Mouse (Mus musculus): ENCODE data around the gene Osbp2.
"Not testable (repeated sequence)": the region's sequence is repeated elsewhere in the genome, so short reads cannot be mapped to it uniquely, and the experiment has no call there.

The Osbp2 gene

DNA sequence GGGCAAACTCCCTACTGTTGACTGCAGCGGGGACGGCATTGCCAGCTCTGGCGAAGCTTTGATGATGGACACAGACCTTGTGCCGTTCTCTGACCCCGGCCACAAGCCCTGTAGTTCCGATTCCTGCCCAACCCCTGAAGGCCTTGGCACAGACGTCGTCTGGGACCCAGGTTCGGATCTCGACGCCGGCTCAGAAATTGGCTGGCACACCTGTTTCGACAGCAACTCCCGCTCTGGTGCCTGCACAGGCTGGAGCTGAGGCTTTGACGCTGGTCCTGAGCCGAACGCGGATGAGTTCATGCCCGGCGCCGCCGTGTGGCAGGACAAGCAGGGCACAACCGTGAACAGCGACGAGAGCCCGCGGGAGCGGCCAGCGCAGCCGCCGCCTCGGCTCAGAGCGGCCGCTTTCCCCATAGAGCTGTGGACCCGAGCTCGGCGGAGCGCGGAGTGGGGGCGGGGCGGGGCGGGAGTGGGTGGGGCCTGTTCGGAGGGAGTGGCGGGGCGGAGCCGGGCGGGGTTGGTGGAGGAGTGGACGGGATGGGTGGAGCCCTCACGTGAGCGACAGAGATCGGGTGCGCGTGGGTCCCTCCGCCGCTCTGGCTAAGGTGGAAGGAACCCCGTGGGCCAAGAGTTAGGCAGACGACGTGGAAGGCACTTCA is at the start of gene Osbp2:
TSS of gene Osbp2 (minus strand) at position 450 of the 659 bp plus-strand sequence.
- DNase-seq = peak; percentile 91

DNA sequence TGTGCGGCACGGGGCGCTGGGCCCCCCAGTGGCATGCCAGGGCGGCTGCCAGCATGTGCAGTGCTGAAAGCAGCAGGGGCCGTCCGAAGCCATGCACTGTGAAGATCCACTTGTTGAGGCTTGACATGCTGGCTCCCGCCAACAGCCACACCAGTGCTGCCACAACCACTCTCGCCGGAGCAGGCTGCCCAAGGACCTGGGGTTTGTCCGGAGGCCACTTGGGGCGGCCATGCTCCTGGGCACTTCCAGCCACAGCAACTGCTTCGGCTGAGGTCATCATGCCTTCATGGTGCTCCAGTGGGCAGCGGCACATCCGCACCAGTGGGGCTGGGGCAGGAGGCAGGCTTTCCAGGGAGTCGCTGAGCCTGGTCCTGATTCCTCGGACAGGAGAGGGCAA is 49.2 kb upstream of the Osbp2 start:
- DNase-seq = peak; percentile 62

GRCm38 (mm10) chr11:3912100-3912874 is 48.6 kb upstream of the Osbp2 start:
- DNase-seq = peak; percentile 62

DNA sequence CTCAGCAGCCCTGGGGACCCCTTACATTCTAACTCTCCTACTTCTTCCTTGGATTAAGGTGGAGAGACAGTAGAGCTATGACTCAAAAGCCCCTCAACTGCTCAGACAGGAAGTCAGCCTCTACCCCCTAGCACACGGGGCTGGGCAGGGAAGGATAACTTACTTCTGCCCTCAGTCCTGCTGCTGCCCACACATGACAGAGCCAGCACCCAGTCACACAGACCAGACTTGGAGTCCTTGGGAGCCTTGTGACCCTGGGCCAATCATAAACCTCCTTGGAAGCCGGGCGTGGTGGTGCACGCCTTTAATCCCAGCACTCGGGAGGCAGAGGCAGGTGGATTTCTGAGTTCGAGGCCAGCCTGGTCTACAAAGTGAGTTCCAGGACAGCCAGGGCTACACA is 47.7 kb upstream of the Osbp2 start:
- not testable (repeated sequence) for DNase-seq

- no peak for DNase-seq
Measured at GRCm38 (mm10) chr11:3910513-3911310, 47.0 kb upstream of the Osbp2 start.

DNA sequence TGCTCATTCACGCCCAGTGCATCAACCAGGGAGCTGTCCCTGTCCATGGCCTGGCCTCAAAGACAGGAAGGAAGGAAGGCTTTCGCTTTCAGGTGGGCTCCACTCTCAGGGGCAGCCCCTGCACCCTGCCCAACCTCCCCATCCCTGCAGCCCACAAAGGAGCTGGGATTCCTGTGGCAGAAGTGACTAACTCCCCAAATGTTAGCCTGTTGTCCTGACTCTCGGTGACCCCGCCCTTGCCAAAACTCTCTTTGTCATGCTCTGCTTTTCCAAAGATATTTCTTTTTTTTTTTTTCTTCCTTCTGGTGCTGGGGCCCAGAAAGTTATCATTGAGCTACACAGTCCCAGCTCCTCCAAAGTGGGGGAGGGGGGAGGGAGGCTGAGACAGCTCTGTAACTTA is 45.5 kb upstream of the Osbp2 start:
- no peak for DNase-seq

DNA sequence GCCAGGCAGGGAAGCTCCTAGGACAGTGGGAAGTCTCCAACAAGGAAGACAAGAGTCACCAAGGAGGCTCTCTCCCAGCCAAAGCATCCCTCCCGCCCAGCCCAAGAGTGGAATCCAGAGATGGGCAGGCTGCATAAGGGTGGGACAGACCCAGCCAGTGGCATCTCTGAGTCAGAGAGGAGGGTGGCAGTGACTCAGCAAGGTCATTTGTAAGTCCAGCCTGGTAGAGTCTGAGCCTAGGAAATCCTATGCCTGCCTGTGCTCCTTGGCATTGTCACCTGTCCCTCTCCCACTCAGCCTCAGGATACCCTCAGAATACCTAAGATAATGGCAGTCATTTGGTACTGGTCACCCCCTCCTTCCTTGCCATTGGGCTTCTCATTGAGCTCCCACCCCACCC is 41.7 kb upstream of the Osbp2 start:
- no peak for DNase-seq

DNA sequence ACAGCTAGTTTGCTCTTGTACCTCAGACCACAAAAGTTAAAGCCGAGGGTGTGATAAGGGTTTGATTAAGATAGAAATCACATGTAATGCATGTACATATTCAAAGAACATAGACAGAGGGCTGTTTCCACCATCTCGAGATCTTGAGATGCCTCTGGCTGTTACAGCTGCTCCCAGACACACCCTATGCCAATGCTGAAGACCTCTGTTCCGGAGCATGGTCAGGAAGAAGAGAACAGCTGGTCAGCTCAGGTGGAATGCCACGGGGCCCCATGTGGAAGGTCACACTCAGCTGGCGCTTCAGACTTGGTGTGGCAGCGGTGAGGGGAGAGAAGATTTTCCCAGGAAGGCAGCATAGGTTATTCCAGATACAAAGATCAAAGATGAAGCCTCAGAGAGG is 41.0 kb upstream of the Osbp2 start:
- no peak for DNase-seq

- no peak for DNase-seq
Measured at GRCm38 (mm10) chr11:3903046-3903445, 39.3 kb upstream of the Osbp2 start.

DNA sequence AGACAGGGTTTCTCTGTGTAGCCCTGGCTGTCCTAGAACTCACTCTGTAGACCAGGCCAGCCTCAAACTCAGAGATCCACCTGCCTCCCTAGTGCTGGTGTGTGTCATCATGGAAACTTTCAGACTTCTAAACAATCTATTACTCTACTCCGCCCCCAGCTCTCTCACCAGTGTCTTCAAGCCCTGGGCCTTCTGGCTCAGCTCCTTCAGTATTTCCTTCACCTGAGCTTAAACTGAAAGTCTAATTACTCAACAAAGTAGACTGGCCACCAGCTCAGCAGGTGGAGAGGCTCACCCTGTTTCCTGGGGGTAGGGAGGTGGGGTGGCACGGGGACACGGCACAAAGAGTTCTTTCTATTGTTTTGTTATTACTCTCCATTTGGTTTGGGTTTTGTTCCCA is 38.8 kb upstream of the Osbp2 start:
- no peak for DNase-seq

GRCm38 (mm10) chr11:3900296-3900695 is 36.6 kb upstream of the Osbp2 start:
- DNase-seq = no peak

GRCm38 (mm10) chr11:3895933-3896332 is 32.2 kb upstream of the Osbp2 start:
- DNase-seq = no peak

DNA sequence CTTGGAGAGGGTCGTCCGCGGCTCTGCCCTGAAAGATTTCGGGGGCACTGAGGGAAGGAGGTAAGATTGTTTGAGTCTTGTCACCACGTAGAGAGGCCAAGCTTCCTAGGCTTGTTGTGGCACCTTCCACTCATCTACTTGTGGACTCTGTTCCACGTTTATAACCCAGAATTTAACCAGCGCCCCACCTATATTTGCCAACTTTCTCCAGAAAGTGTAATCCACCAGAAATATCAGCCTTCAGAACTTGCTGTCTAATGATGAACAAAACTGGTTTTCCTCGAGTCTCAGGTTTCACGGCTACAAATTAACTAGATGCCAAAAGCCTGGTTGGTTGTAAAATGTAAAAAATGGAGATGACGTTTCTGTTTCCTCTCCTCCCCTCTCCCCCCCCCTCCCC is 31.8 kb upstream of the Osbp2 start:
- DNase-seq = no peak

DNA sequence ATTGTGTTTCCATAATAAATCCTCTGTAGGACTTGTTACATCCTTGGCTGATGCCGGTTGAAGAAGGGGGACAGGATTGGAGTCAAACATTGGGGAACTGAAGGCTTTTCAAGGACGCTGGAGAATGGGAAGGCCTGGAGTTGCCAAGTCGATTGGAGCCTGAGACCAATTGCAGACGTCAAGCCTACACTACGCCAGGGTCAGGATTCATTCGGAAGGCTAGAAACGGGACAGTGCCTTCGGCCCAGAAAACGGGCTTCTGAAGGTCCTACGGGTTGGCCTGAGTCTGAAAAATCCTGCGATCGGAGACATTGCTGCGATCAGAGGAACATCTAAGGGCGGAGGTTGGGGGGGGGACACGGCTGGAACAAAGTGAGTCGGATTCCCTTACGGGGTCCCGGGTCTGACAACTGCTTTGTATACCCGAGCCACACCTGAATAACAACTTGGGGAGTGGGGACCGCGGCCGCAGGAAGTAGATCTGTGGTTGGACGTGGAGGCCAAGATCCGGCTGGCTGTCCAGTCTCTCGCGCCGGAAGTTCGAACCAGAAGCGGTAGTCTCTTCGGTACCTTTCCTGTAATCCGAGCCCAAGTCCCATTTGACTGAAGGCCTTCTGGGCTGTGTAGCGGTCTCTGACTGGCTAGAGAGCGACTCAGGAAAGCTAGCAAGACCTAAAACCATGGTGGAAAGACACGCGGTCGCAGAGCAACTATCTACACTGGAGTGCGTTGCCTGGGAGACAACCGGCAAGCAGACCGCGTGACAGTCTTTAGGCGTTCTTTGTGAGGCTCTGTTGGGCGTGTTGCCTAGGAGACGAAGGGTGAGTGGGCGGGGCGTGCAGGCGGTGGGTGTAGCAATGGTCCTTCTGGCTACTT is 30.9 kb upstream of the Osbp2 start, which contains the start of the genes 4921536K21Rik and Dusp18:
TSS of gene 4921536K21Rik (minus strand) at position 693 of the 876 bp plus-strand sequence.
TSS of gene Dusp18 (plus strand) at position 835 of the 876 bp plus-strand sequence.
- DNase-seq = peak; percentile 66

GRCm38 (mm10) chr11:3893970-3894369 is 30.3 kb upstream of the Osbp2 start:
- DNase-seq = no peak

- no peak for DNase-seq
Measured at GRCm38 (mm10) chr11:3887331-3887730, 23.6 kb upstream of the Osbp2 start.

DNA sequence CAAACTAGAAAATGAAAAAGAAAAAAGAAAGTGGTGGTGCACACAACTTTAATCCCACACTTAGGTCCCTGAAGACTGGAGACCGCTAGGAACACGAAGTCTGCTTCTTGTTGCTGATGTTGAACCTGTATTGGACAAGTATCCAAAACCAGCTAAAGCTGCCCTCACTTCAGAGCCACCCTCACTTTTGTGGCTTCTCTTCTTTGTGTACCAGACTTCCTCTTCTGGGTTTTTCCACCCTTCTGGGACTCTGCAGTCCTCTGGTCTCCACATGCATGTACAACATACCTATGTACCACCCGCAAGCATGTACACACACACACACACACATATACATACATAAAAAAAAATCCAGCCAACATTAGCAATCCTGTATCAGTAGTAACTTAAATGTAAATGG is 20.0 kb upstream of the Osbp2 start:
- DNase-seq = no peak

DNA sequence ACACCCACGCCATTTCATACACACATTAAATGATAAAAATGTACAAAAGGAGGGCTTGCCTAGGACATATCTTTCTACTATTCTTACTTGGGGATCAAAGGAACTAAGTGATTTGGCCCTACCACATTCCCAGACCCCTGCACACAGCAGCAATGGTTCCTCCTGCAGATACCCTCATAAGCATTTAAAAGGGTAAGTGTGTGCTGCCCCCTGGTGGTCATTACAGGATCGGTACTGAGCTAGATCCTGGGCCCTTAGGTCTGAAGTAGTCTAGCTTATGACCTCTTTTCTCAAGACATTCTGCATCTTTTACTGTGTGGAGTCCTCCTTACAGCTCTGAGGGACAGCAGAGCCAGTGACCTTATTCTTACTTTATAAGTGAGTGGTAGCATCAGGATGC is 16.1 kb upstream of the Osbp2 start:
- peak; percentile 90 for DNase-seq

DNA sequence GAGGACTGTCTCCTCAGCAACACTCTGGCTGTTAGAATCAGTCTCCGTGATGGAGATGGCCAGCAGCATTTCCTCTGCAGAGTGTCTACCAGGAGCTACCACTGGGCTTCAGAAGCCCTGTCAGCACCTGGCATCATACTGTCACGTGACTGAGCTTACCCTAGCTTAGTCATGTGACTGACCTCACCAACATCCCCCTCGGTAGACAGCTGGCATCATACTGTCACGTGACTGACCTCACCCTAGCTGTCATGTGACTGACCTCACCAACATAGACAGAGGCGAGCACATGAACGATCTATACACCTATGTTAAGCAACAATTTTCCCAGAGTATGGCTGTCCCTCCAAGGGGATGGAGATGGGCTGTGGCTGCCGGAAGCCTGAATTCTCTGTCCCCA is 15.0 kb upstream of the Osbp2 start:
- no peak for DNase-seq

DNA sequence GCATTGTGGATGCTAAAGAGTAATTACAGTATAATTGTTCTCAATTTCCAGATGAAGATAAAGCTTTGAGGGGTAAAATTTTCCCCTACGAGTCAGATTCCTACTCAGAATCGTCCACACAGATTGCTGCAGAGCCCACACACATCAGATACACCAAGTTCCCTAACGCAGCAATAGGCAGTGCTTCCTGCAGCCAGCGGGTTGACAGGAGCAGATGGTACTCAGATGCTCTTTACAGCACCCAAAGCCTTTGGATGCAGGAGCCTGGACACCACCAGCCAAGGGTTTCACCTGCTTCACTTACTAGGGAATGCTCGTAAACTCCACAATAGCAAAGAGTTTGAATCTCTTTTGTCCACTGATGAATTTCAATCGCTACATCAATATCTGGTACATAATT is 12.7 kb upstream of the Osbp2 start:
- peak; percentile 66 for DNase-seq

- DNase-seq = no peak
Measured at GRCm38 (mm10) chr11:3864343-3864742, 640 bp upstream of the Osbp2 start.

DNA sequence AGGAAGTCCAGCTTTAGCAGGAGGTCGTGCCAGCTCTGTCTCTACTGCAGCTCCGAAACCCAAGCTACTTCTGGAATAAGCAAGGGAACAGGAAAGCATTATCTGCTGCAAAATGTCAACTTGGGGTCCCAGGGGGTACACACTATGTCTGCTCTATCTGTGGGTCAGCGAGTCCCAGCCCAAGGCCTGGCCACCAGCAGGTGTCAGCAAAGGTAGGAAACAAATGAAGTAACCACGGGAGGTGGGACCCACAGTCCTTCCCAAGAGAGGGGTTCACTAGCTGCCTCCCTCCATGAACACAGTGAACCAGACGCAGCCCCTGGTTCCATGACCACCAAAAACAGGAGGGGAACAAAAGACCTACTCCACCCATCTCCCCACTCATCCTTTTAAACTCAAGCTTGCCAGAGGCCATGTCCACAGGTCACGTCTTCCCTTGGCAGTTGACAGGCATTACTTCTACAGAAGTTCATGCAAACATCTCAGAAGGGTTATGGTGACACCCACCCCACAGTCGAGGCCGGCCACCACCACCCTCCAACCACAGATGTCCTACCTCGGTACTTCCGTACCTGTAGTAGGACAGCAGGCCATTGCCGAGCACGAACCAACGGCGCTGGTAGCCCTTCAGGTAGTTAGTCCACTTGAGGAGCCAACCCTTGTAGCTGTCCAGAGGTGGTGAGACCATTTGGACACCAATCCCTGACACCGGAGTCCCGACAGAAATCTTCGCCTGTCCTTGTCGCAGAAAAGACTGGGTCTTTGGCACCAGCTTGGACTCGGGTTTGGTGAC is 846 bp downstream of the Osbp2 start:
- peak; percentile 76 for DNase-seq

Data from cerebellum, adult 9-10 months (tissue).